Mouse (Mus musculus): ENCODE data around the gene Tbx2. TPM values are rescaled to one million over a fixed set of nuclear protein-coding genes. Genes with fewer than 3 reads are reported as not detected.

Gene Tbx2
- polyA plus RNA-seq, 1 experiment from 2014 or later = 10.9 TPM

Other genes with a start within 250 kb of the Tbx2 start
- gene Gm11444, start 17.8 kb downstream of the Tbx2 start, polyA plus RNA-seq (2016; fragmentation: Nextera tagmentation; extraction: Ambion mirVana) = not detected in 2 replicates
- 1.0 and 1.4 TPM in 2 replicates for gene Tbx4, start 53.9 kb downstream of the Tbx2 start, polyA plus RNA-seq (2016; fragmentation: Nextera tagmentation; extraction: Ambion mirVana)

All from embryonic facial prominence, embryonic 10.5 days (tissue).